Mouse (Mus musculus): ENCODE measurements around the gene Wdr37. TPM values are rescaled to one million over a fixed set of nuclear protein-coding genes. Genes with fewer than 3 reads are reported as not detected.
"Not testable (repeated sequence)": the region's sequence is repeated elsewhere in the genome, so short reads cannot be mapped to it uniquely, and the experiment has no call there.

The Wdr37 gene
- total RNA-seq (2014; rRNA removed) (60.1 and 79.5 TPM in 2 replicates), polyA plus RNA-seq (2015; fragmentation: Nextera tagmentation; extraction: Ambion mirVana) (39.3 and 40.7 TPM in 2 replicates)

DNA sequence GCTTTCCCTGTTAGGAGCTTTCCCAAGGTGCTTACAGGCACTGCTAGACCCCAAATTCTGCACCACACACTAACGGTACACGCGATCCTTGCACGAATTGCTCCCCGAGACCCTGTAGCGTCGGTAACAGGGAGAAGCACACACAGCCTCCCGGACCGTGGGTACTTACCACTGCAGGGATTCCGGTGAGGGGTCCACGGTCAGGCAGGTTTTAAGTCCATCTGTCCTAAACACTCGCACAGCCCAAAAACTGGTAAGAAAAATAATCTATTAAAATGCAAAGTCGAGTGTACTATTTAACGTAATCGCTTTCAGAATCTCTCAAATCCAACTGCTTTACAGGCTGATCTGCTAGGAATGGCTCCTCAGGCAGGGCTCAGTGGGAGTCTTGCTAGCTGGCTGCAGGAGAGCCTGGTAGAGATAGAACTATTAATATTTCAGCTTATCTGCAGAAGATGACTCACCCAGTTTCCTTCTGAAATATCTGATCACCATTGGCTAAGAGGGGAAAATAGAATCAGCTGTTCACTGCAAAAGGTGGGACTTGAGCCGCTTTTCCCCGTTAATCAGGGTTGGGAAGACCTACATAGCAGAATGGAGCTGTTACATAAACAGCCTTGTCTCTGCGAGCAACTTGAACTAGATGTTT, at the start of gene Wdr37:
Gene Wdr37, minus strand, starts transcription at position 596 of the 649 bp plus-strand sequence.
- Histone ChIP-seq H3K36me3 (ENCODE audit: insufficient read depth, low read length) (no peaks in the 10 kb centered on the region), H3K27me3 (ENCODE audit: insufficient read depth, low read length) (no peaks in the 10 kb centered on the region), H3K4me2 (ENCODE audit: low read depth, low read length, poor library complexity, severe bottlenecking) (peak within 1 kb of the TSS; percentile 62), H3K27ac (ENCODE audit: low read depth, low read length) (peak within 1 kb of the TSS; percentile 90), H3K4me3 (ENCODE audit: low read depth, low read length) (peak within 1 kb of the TSS; percentile 86), H3K9ac (replicated peaks; ENCODE audit: low read length, poor library complexity, severe bottlenecking) (peak within 1 kb of the TSS; percentile 92), H3K4me1 (ENCODE audit: insufficient read depth, low read length) (peaks cover 2% of the 10 kb centered on the region; the same call in 1 of the 2 replicates), H3K9me3 (ENCODE audit: low read length) (no peaks in the 10 kb centered on the region)
- no peak for TF ChIP-seq CTCF (IDR thresholded peaks at IDR 0.05)
- peak; percentile 81 for ATAC-seq (ENCODE audit: low FRiP score)
- peak; percentile 63 for DNase-seq (ENCODE audit: low spot score)
- WGBS, result under 1% methylated on average over 18 of the region's 18 CpGs

DNA sequence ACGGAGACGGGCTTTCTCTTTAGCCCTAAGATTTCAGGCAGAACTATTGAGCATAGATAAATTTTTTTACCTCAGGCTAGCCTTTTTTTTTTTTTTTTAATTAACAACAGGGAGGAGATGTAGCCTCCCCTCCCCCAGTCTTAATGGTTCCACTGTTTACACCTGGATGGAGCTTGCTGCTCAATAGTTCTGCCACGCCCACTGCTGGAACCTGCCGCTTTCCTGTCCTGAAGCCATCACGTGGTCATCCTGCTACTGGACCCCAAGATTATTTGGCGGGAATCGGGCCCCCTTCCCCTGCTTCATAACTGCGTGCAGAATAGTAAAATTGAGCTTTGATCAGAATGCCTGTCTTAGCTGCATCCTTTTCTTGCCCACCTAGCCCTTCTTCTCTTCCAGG, 42.2 kb upstream of the Wdr37 start:
- not testable (repeated sequence) for DNase-seq (ENCODE audit: low spot score); H3K4me1 ChIP-seq (ENCODE audit: insufficient read depth, low read length); H3K9me3 ChIP-seq (ENCODE audit: low read length); H3K9ac ChIP-seq (replicated peaks; ENCODE audit: low read length, poor library complexity, severe bottlenecking); H3K4me3 ChIP-seq (ENCODE audit: low read depth, low read length); H3K36me3 ChIP-seq (ENCODE audit: insufficient read depth, low read length); ATAC-seq (ENCODE audit: low FRiP score); H3K27me3 ChIP-seq (ENCODE audit: insufficient read depth, low read length); H3K4me2 ChIP-seq (ENCODE audit: low read depth, low read length, poor library complexity, severe bottlenecking); H3K27ac ChIP-seq (ENCODE audit: low read depth, low read length)
- WGBS, result 95% methylated on average over 8 of the region's 8 CpGs

- ATAC-seq (ENCODE audit: low FRiP score); H3K4me1 ChIP-seq (ENCODE audit: insufficient read depth, low read length); H3K27ac ChIP-seq (ENCODE audit: low read depth, low read length); H3K36me3 ChIP-seq (ENCODE audit: insufficient read depth, low read length); H3K9ac ChIP-seq (replicated peaks; ENCODE audit: low read length, poor library complexity, severe bottlenecking); H3K27me3 ChIP-seq (ENCODE audit: insufficient read depth, low read length); H3K4me2 ChIP-seq (ENCODE audit: low read depth, low read length, poor library complexity, severe bottlenecking); H3K4me3 ChIP-seq (ENCODE audit: low read depth, low read length); DNase-seq (ENCODE audit: low spot score); H3K9me3 ChIP-seq (ENCODE audit: low read length): not testable (repeated sequence)
- 89% methylated on average over 2 of the region's 2 CpGs for WGBS
Measured at GRCm38 (mm10) chr13:8905986-8906385, 34.3 kb upstream of the Wdr37 start.

DNA sequence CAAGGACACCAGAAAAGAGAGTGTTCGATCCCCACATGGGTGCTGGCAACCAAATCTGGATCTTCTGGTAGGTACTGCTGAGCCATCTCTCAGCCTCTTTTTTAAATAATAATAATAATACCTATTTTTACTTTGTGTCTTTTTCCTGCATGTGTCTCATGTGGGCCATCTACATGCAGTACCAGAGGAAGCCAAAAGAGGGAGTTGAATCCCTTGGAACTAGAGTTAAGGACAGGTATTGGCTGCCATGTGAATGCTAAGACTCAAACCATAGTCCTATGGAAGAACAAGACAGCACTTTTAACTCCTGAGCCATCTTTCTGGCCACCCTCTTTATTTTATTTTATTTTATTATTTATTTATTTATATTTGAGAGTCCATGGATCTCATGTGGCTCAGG, 16.9 kb upstream of the Wdr37 start:
- no peak for DNase-seq (ENCODE audit: low spot score)
- H3K9me3 ChIP-seq (ENCODE audit: low read length), result no peaks in the 10 kb centered on the region
- TF ChIP-seq CTCF (IDR thresholded peaks at IDR 0.05), result peak; percentile 48
- ATAC-seq (ENCODE audit: low FRiP score), result no peak
- H3K4me2 ChIP-seq (ENCODE audit: low read depth, low read length, poor library complexity, severe bottlenecking), result no peak overlapping the region
- no peaks in the 10 kb centered on the region for H3K27me3 ChIP-seq (ENCODE audit: insufficient read depth, low read length)
- H3K9ac ChIP-seq (replicated peaks; ENCODE audit: low read length, poor library complexity, severe bottlenecking), result no peak overlapping the region
- 97% methylated on average over 1 of the region's 1 CpGs for WGBS
- no peak overlapping the region for H3K27ac ChIP-seq (ENCODE audit: low read depth, low read length)
- peaks cover 6% of the 10 kb centered on the region for H3K36me3 ChIP-seq (ENCODE audit: insufficient read depth, low read length)
- H3K4me1 ChIP-seq (ENCODE audit: insufficient read depth, low read length), result no peaks in the 10 kb centered on the region
- no peak overlapping the region for H3K4me3 ChIP-seq (ENCODE audit: low read depth, low read length)

- H3K27ac ChIP-seq (ENCODE audit: low read depth, low read length), result peak overlapping the region; percentile 90; the same call in 1 of the 2 replicates
- no peaks in the 10 kb centered on the region for H3K4me1 ChIP-seq (ENCODE audit: insufficient read depth, low read length)
- TF ChIP-seq CTCF (IDR thresholded peaks at IDR 0.05), result no peak
- 3% methylated on average over 9 of the region's 9 CpGs for WGBS
- no peaks in the 10 kb centered on the region for H3K27me3 ChIP-seq (ENCODE audit: insufficient read depth, low read length)
- H3K4me3 ChIP-seq (ENCODE audit: low read depth, low read length), result peak overlapping the region; percentile 52
- peak overlapping the region; percentile 61 for H3K4me2 ChIP-seq (ENCODE audit: low read depth, low read length, poor library complexity, severe bottlenecking)
- DNase-seq (ENCODE audit: low spot score), result no peak
- peaks cover 6% of the 10 kb centered on the region for H3K36me3 ChIP-seq (ENCODE audit: insufficient read depth, low read length)
- no peak for ATAC-seq (ENCODE audit: low FRiP score)
- H3K9ac ChIP-seq (replicated peaks; ENCODE audit: low read length, poor library complexity, severe bottlenecking), result peak overlapping the region; percentile 39
- no peaks in the 10 kb centered on the region for H3K9me3 ChIP-seq (ENCODE audit: low read length)
Measured at GRCm38 (mm10) chr13:8886185-8886560, 14.5 kb upstream of the Wdr37 start.

- peak within 1 kb of the TSS; percentile 61 for H3K4me2 ChIP-seq (ENCODE audit: low read depth, low read length, poor library complexity, severe bottlenecking)
- WGBS, result under 1% methylated on average over 46 of the region's 46 CpGs
Measured at GRCm38 (mm10) chr13:8885445-8886184, 13.9 kb upstream of the Wdr37 start, which contains the start of gene Idi1. Gene Idi1, plus strand, starts transcription at chr13:8885501.

GRCm38 (mm10) chr13:8883870-8884269, 12.2 kb upstream of the Wdr37 start:
- 87% methylated on average over 5 of the region's 5 CpGs for WGBS
- H3K4me3 ChIP-seq (ENCODE audit: low read depth, low read length); DNase-seq (ENCODE audit: low spot score); H3K27me3 ChIP-seq (ENCODE audit: insufficient read depth, low read length); H3K27ac ChIP-seq (ENCODE audit: low read depth, low read length); H3K4me2 ChIP-seq (ENCODE audit: low read depth, low read length, poor library complexity, severe bottlenecking); H3K9ac ChIP-seq (replicated peaks; ENCODE audit: low read length, poor library complexity, severe bottlenecking); H3K4me1 ChIP-seq (ENCODE audit: insufficient read depth, low read length); H3K36me3 ChIP-seq (ENCODE audit: insufficient read depth, low read length); ATAC-seq (ENCODE audit: low FRiP score); H3K9me3 ChIP-seq (ENCODE audit: low read length): not testable (repeated sequence)

More at GRCm38 (mm10) chr13:8885445-8886184, 13.9 kb upstream of the Wdr37 start, which contains the start of gene Idi1:
- H3K9ac ChIP-seq (replicated peaks; ENCODE audit: low read length, poor library complexity, severe bottlenecking), result peak within 1 kb of the TSS; percentile 55
- peaks cover 6% of the 10 kb centered on the region for H3K36me3 ChIP-seq (ENCODE audit: insufficient read depth, low read length)
- H3K27ac ChIP-seq (ENCODE audit: low read depth, low read length), result peak within 1 kb of the TSS; percentile 90
- TF ChIP-seq CTCF (IDR thresholded peaks at IDR 0.05), result peak; percentile 42
- DNase-seq (ENCODE audit: low spot score) (peak; percentile 99), ATAC-seq (ENCODE audit: low FRiP score) (peak; percentile 100)
- no peaks in the 10 kb centered on the region for H3K4me1 ChIP-seq (ENCODE audit: insufficient read depth, low read length)
- no peaks in the 10 kb centered on the region for H3K9me3 ChIP-seq (ENCODE audit: low read length)
- peak within 1 kb of the TSS; percentile 52 for H3K4me3 ChIP-seq (ENCODE audit: low read depth, low read length)
- H3K27me3 ChIP-seq (ENCODE audit: insufficient read depth, low read length), result no peaks in the 10 kb centered on the region
